Mouse (Mus musculus) intestine, embryonic 15.5 days (tissue): ENCODE measurements around the gene Ccdc146. TPM values are rescaled to one million over a fixed set of nuclear protein-coding genes. Genes with fewer than 3 reads are reported as not detected.

Experiments used
- ATAC-seq: fragments of 200-750 bp; cut with Nextera tagmentation; 2 replicates; pipeline ENCODE4 v1.8.0; 2017; ENCODE audit warnings: moderate TSS enrichment, moderate library complexity
- H3K27ac ChIP-seq: fragments of 300-500 bp; sonication (generic); 2 replicates; pipeline ENCODE4 v1.5.1; 2015; ENCODE audit warnings: mild to moderate bottlenecking, inconsistent platforms
- H3K27me3 ChIP-seq: fragments of 300-500 bp; sonication (generic); replicated peaks from 2 replicates; pipeline ENCODE4 v1.6.1; 2015; ENCODE audit warnings: inconsistent platforms
- H3K36me3 ChIP-seq: fragments of 300-500 bp; sonication (generic); 2 replicates; pipeline ENCODE4 v1.6.1; 2015; ENCODE audit warnings: inconsistent platforms
- H3K4me1 ChIP-seq: fragments of 300-500 bp; sonication (generic); replicated peaks from 2 replicates; pipeline ENCODE4 v1.6.1; 2015; ENCODE audit warnings: inconsistent platforms
- H3K4me2 ChIP-seq: fragments of 300-500 bp; sonication (generic); replicated peaks from 2 replicates; pipeline ENCODE4 v1.6.1; 2015; ENCODE audit warnings: mild to moderate bottlenecking, inconsistent platforms
- H3K4me3 ChIP-seq: fragments of 300-500 bp; sonication (generic); replicated peaks from 2 replicates; pipeline ENCODE4 v1.5.1; 2015; ENCODE audit warnings: inconsistent platforms
- H3K9ac ChIP-seq: fragments of 300-500 bp; sonication (generic); 2 replicates; pipeline ENCODE4 v1.6.1; 2015; ENCODE audit warnings: inconsistent platforms
- H3K9me3 ChIP-seq: fragments of 300-500 bp; sonication (generic); 2 replicates; pipeline ENCODE4 v1.6.1; 2016; ENCODE audit warnings: inconsistent platforms
- WGBS: fragments of 180-500 bp; shearing (Covaris S2); methylation state at CpG from one replicate; pipeline ENCODE4 v1.1.7; 2015; 5-methylcytosine and 5-hydroxymethylcytosine counted together
- polyA plus RNA-seq: library from polyadenylated mRNA; unstranded; fragments of >200 nt; fragmentation: Nextera tagmentation; extraction: Ambion mirVana; gene quantifications from 2 replicates; pipeline ENCODE4 v1.2.1, GENCODE M21; 2015

The Ccdc146 gene
- polyA plus RNA-seq, 1 experiment from 2014 or later, result 0.24 TPM

- Histone ChIP-seq H3K4me1 (peaks cover 17% of the 10 kb centered on the region), H3K9me3 (no peaks in the 10 kb centered on the region), H3K27ac (peak overlapping the region; percentile 48; the same call in 1 of the 2 replicates), H3K27me3 (no peaks in the 10 kb centered on the region), H3K4me3 (no peak overlapping the region), H3K4me2 (no peak overlapping the region; the same call in 1 of the 2 replicates), H3K36me3 (no peaks in the 10 kb centered on the region), H3K9ac (no peak overlapping the region)
- ATAC-seq, result peak; percentile 50
- WGBS, result 30% methylated on average over 14 of the region's 14 CpGs
Observed at GRCm38 (mm10) chr5:21383392-21384251, 40.9 kb downstream of the Ccdc146 start.

- H3K27me3 ChIP-seq, result no peaks in the 10 kb centered on the region
- H3K27ac ChIP-seq, result no peak overlapping the region
- ATAC-seq, result no peak
- no peak overlapping the region for H3K9ac ChIP-seq
- no peak overlapping the region for H3K4me3 ChIP-seq
- 32% methylated on average over 6 of the region's 6 CpGs for WGBS
- no peaks in the 10 kb centered on the region for H3K9me3 ChIP-seq
- H3K4me2 ChIP-seq, result no peak overlapping the region
- H3K4me1 ChIP-seq, result peaks cover 17% of the 10 kb centered on the region
- no peaks in the 10 kb centered on the region for H3K36me3 ChIP-seq
Observed at GRCm38 (mm10) chr5:21382678-21383077, 41.8 kb downstream of the Ccdc146 start.

- no peak overlapping the region for H3K9ac ChIP-seq
- 21% methylated on average over 6 of the region's 6 CpGs for WGBS
Observed at GRCm38 (mm10) chr5:21381986-21382385, 42.5 kb downstream of the Ccdc146 start.

GRCm38 (mm10) chr5:21378397-21378796, 46.1 kb downstream of the Ccdc146 start:
- no peak for ATAC-seq
- 47% methylated on average over 2 of the region's 2 CpGs for WGBS
- no peak overlapping the region for H3K4me2 ChIP-seq
- no peak overlapping the region for H3K4me3 ChIP-seq
- no peaks in the 10 kb centered on the region for H3K36me3 ChIP-seq
- no peak overlapping the region for H3K9ac ChIP-seq
- H3K27me3 ChIP-seq, result no peaks in the 10 kb centered on the region
- H3K4me1 ChIP-seq, result peaks cover 10% of the 10 kb centered on the region; the same call in 1 of the 2 replicates
- no peak overlapping the region for H3K27ac ChIP-seq
- H3K9me3 ChIP-seq, result no peaks in the 10 kb centered on the region

More at GRCm38 (mm10) chr5:21381986-21382385, 42.5 kb downstream of the Ccdc146 start:
- Histone ChIP-seq H3K27ac (no peak overlapping the region), H3K36me3 (no peaks in the 10 kb centered on the region), H3K4me2 (no peak overlapping the region), H3K9me3 (no peaks in the 10 kb centered on the region), H3K27me3 (no peaks in the 10 kb centered on the region), H3K4me1 (peaks cover 17% of the 10 kb centered on the region), H3K4me3 (no peak overlapping the region)
- 0 out of 2 replicates have a peak, but pooled peaks have one; percentile 32 for ATAC-seq

DNA sequence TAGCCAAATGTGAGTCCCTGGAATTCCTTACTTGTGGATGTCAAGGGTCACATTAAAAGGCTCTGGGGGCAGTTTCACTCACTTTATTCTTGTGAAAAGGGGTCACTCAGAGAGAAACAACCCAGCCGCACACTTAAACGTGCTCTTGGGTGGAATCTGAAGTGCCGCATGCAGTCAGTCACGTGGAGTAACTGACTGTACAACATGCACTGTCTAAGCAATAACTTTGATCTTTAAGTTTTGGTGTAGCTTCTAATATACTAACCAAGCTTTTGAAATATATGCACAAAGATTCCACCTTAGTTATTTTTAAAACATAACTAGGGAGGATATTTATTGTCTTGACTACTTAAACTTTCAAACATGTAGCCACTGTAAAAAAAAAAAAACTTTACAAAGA, 47.5 kb downstream of the Ccdc146 start:
- H3K4me3 ChIP-seq, result no peak overlapping the region
- no peak overlapping the region for H3K4me2 ChIP-seq

GRCm38 (mm10) chr5:21373180-21373518, 51.3 kb downstream of the Ccdc146 start:
- peak overlapping the region; percentile 52 for H3K4me3 ChIP-seq
- no peaks in the 10 kb centered on the region for H3K27me3 ChIP-seq
- H3K27ac ChIP-seq, result no peak overlapping the region
- peak; percentile 83 for ATAC-seq
- peak overlapping the region; percentile 98 for H3K4me2 ChIP-seq
- no peaks in the 10 kb centered on the region for H3K36me3 ChIP-seq
- WGBS, result 52% methylated on average over 7 of the region's 7 CpGs
- H3K4me1 ChIP-seq, result peaks cover 6% of the 10 kb centered on the region
- H3K9me3 ChIP-seq, result no peaks in the 10 kb centered on the region
- 0 out of 2 replicates have a peak overlapping the region, but pooled peaks have one; percentile 54 for H3K9ac ChIP-seq

More for the DNA sequence above, 47.5 kb downstream of the Ccdc146 start:
- WGBS, result 75% methylated on average over 4 of the region's 4 CpGs
- no peaks in the 10 kb centered on the region for H3K36me3 ChIP-seq
- H3K4me1 ChIP-seq, result peaks cover 6% of the 10 kb centered on the region
- no peak overlapping the region for H3K27ac ChIP-seq
- no peak for ATAC-seq
- H3K27me3 ChIP-seq, result no peaks in the 10 kb centered on the region
- H3K9ac ChIP-seq, result no peak overlapping the region
- no peaks in the 10 kb centered on the region for H3K9me3 ChIP-seq

DNA sequence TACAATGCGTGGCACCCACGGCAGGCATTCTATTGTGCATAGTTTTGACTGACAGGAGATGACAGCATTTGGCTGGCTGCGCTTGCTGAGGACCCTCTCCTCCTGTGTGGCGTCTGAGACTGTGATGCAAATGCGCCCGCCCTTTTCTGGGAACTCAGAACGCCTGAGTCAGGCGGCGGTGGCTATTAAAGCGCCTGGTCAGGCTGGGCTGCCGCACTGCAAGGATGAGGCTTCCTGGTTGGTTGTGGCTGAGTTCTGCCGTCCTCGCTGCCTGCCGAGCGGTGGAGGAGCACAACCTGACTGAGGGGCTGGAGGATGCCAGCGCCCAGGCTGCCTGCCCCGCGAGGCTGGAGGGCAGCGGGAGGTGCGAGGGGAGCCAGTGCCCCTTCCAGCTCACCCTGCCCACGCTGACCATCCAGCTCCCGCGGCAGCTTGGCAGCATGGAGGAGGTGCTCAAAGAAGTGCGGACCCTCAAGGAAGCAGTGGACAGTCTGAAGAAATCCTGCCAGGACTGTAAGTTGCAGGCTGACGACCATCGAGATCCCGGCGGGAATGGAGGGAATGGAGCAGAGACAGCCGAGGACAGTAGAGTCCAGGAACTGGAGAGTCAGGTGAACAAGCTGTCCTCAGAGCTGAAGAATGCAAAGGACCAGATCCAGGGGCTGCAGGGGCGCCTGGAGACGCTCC, 51.8 kb downstream of the Ccdc146 start, which contains the start of gene Fgl2:
Gene Fgl2, plus strand, starts transcription at position 150 of the 687 bp plus-strand sequence.
- H3K9me3 ChIP-seq, result no peaks in the 10 kb centered on the region
- H3K27ac ChIP-seq, result 0 out of 2 replicates have a peak within 1 kb of the TSS, but pooled peaks have one; percentile 27
- peak; percentile 87 for ATAC-seq
- H3K27me3 ChIP-seq, result no peaks in the 10 kb centered on the region
- 4% methylated on average over 31 of the region's 31 CpGs for WGBS
- peak within 1 kb of the TSS; percentile 52 for H3K4me3 ChIP-seq
- H3K9ac ChIP-seq, result peak within 1 kb of the TSS; percentile 54
- H3K36me3 ChIP-seq, result no peaks in the 10 kb centered on the region
- H3K4me2 ChIP-seq, result peak within 1 kb of the TSS; percentile 98
- peaks cover 6% of the 10 kb centered on the region for H3K4me1 ChIP-seq

GRCm38 (mm10) chr5:21371920-21372319, 52.6 kb downstream of the Ccdc146 start:
- ATAC-seq, result no peak
- Histone ChIP-seq H3K36me3 (no peaks in the 10 kb centered on the region), H3K4me3 (no peak overlapping the region), H3K9me3 (no peaks in the 10 kb centered on the region), H3K4me2 (peak overlapping the region; percentile 98), H3K27ac (no peak overlapping the region), H3K9ac (no peak overlapping the region), H3K4me1 (peaks cover 6% of the 10 kb centered on the region), H3K27me3 (no peaks in the 10 kb centered on the region)
- 51% methylated on average over 5 of the region's 5 CpGs for WGBS

DNA sequence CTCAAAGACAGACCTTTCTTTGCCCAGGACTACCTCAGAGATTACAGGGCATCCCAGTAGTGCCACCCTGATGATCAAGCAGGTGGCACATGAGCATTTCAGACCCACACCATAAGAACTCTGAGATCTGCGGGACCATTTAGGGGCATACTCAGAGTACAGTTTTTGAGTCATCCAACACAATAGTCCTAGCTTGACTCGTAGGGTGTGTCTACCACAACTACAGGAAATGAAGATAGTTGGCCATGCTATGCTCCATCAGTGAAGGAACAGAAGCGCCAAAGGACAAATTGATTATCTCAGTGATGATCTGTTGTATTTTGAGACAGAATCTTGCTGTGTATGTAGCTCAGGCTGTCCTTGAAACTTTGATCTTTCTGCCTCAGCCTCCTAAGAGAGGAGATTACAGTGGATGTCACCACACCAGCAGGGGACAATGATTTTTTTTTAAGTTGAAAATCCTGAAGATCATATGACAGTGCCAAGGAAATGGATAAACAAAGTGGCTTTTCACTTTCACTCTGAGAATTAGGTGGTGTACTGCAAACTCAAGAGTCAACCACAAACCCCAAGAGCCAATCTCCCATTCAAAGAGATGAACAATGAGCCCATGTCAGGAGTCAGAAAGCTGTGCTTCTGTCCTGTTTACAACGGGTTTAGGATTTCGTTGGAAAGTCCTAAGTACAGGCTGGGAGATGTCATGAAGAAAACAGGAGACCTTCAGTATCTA, 54.1 kb downstream of the Ccdc146 start:
- no peaks in the 10 kb centered on the region for H3K36me3 ChIP-seq
- ATAC-seq, result no peak
- H3K9me3 ChIP-seq, result no peaks in the 10 kb centered on the region
- H3K9ac ChIP-seq, result no peak overlapping the region
- H3K4me1 ChIP-seq, result peaks cover 6% of the 10 kb centered on the region
- H3K27me3 ChIP-seq, result no peaks in the 10 kb centered on the region
- H3K4me3 ChIP-seq, result no peak overlapping the region
- 89% methylated on average over 5 of the region's 5 CpGs for WGBS
- H3K4me2 ChIP-seq, result no peak overlapping the region
- H3K27ac ChIP-seq, result no peak overlapping the region

GRCm38 (mm10) chr5:21367514-21367913, 57.0 kb downstream of the Ccdc146 start:
- Histone ChIP-seq H3K4me3 (no peak overlapping the region), H3K36me3 (no peaks in the 10 kb centered on the region), H3K9me3 (no peaks in the 10 kb centered on the region), H3K4me2 (no peak overlapping the region), H3K9ac (no peak overlapping the region), H3K4me1 (no peaks in the 10 kb centered on the region), H3K27me3 (no peaks in the 10 kb centered on the region), H3K27ac (no peak overlapping the region)
- no peak for ATAC-seq
- WGBS, result 31% methylated on average over 2 of the region's 2 CpGs

- no peak overlapping the region for H3K4me2 ChIP-seq
- no peaks in the 10 kb centered on the region for H3K9me3 ChIP-seq
- 63% methylated on average over 4 of the region's 4 CpGs for WGBS
- H3K9ac ChIP-seq, result no peak overlapping the region
- no peaks in the 10 kb centered on the region for H3K36me3 ChIP-seq
- H3K27ac ChIP-seq, result no peak overlapping the region
- H3K27me3 ChIP-seq, result no peaks in the 10 kb centered on the region
- ATAC-seq, result no peak
- no peaks in the 10 kb centered on the region for H3K4me1 ChIP-seq
- H3K4me3 ChIP-seq, result no peak overlapping the region
Observed at GRCm38 (mm10) chr5:21366338-21367053, 58.0 kb downstream of the Ccdc146 start.
